Mouse (Mus musculus) MEL (cell line): ENCODE results near the gene Cyp2g1. TPM values are rescaled to one million over a fixed set of nuclear protein-coding genes. Genes with fewer than 3 reads are reported as not detected.
"Not testable (repeated sequence)": the region's sequence is repeated elsewhere in the genome, so short reads cannot be mapped to it uniquely, and the experiment has no call there.

Source experiments
- DNase-seq: peaks from one replicate; pipeline ENCODE4 v3.0.0; 2011; ENCODE audit warnings: low read depth, low spot score
- H3K27ac ChIP-seq: 2 replicates; pipeline ENCODE4 v1.5.1; 2012; ENCODE audit warnings: low read depth, mild to moderate bottlenecking, control low read depth, low read length, moderate library complexity; ENCODE audit not compliant: control insufficient read depth
- H3K27me3 ChIP-seq, 2 experiments: fragments of 150-350 bp in 1 of 2; sonication (generic) in 1 of 2; 2 replicates each; pipeline ENCODE4 v1.6.1; 2012; ENCODE audit warnings: low read length in 2 of 2, mild to moderate bottlenecking in 2 of 2, improper control_type of control experiment in 1 of 2, moderate library complexity in 1 of 2; ENCODE audit not compliant: insufficient read depth in 2 of 2, control insufficient read depth in 1 of 2
- H3K36me3 ChIP-seq, 2 experiments: 2 replicates each; pipeline ENCODE4 v1.6.1; 2012 to 2014; ENCODE audit warnings: low read length in 2 of 2, improper control_type of control experiment in 1 of 2, inconsistent platforms in 1 of 2, mild to moderate bottlenecking in 1 of 2; ENCODE audit not compliant: insufficient read depth in 2 of 2, control insufficient read depth in 1 of 2
- H3K4me1 ChIP-seq, 2 experiments: fragments of 150-350 bp in 1 of 2; sonication (generic) in 1 of 2; 2 replicates each; pipeline ENCODE4 v1.6.1; 2012; ENCODE audit warnings: low read length in 2 of 2, improper control_type of control experiment in 1 of 2, mild to moderate bottlenecking in 1 of 2; ENCODE audit not compliant: insufficient read depth in 2 of 2, control insufficient read depth in 1 of 2
- H3K4me3 ChIP-seq, 2 experiments: fragments of 150-350 bp in 1 of 2; sonication (generic) in 1 of 2; 2 replicates each; pipeline ENCODE4 v1.5.1; 2012; ENCODE audit warnings: low read depth in 2 of 2, low read length in 2 of 2, mild to moderate bottlenecking in 2 of 2, moderate library complexity in 2 of 2, control low read depth in 1 of 2, improper control_type of control experiment in 1 of 2; ENCODE audit not compliant: control insufficient read depth in 1 of 2, insufficient read depth in 1 of 2
- H3K79me2 ChIP-seq: 2 replicates; pipeline ENCODE4 v1.6.1; 2012; ENCODE audit warnings: mild to moderate bottlenecking, low read length, moderate library complexity; ENCODE audit not compliant: control insufficient read depth, poor library complexity, insufficient read depth
- H3K9ac ChIP-seq: 2 replicates; pipeline ENCODE4 v1.6.1; 2012; ENCODE audit warnings: low read depth, mild to moderate bottlenecking, control low read depth, low read length, moderate library complexity; ENCODE audit not compliant: control insufficient read depth, poor library complexity, severe bottlenecking
- H3K9me3 ChIP-seq: fragments of 150-350 bp; sonication (generic); replicated peaks from 2 replicates; pipeline ENCODE4 v1.6.1; 2012; ENCODE audit warnings: mild to moderate bottlenecking, low read length, improper control_type of control experiment, moderate library complexity; ENCODE audit not compliant: insufficient read depth
- CHD1 ChIP-seq: IDR thresholded peaks from 2 replicates; pipeline ENCODE4 v1.6.1; 2012; ENCODE audit warnings: low read depth, mild to moderate bottlenecking, inconsistent platforms, low read length, improper control_type of control experiment
- CHD2 ChIP-seq: IDR thresholded peaks from 2 replicates; pipeline ENCODE4 v1.6.1; 2011; ENCODE audit warnings: low read length, improper control_type of control experiment
- EP300 ChIP-seq, 2 experiments: IDR thresholded peaks; 2 replicates each; pipeline ENCODE4 v1.6.1; 2011; ENCODE audit warnings: improper control_type of control experiment in 2 of 2, low read length in 2 of 2, low read depth in 1 of 2, mild to moderate bottlenecking in 1 of 2
- ETS1 ChIP-seq: IDR thresholded peaks from 2 replicates; pipeline ENCODE4 v1.6.1; 2012; ENCODE audit warnings: low read depth, mild to moderate bottlenecking, inconsistent platforms, low read length, improper control_type of control experiment, moderate library complexity
- MAFK ChIP-seq: IDR thresholded peaks from 2 replicates; pipeline ENCODE4 v1.6.1; 2011; ENCODE audit warnings: low read depth, mild to moderate bottlenecking, low read length, improper control_type of control experiment, borderline replicate concordance
- MAX ChIP-seq: IDR thresholded peaks from 2 replicates; pipeline ENCODE4 v1.6.1; 2011; ENCODE audit warnings: low read length, improper control_type of control experiment
- MAZ ChIP-seq: IDR thresholded peaks from 2 replicates; pipeline ENCODE4 v1.6.1; 2012; ENCODE audit warnings: low read depth, mild to moderate bottlenecking, inconsistent platforms, low read length, improper control_type of control experiment
- MEF2A ChIP-seq: IDR thresholded peaks from 2 replicates; pipeline ENCODE4 v1.6.1; 2014; ENCODE audit warnings: low read depth, mild to moderate bottlenecking, inconsistent platforms, low read length, improper control_type of control experiment; ENCODE audit not compliant: poor library complexity, insufficient replicate concordance, severe bottlenecking; ENCODE audit errors: extremely low read depth
- NELFE ChIP-seq: IDR thresholded peaks from 2 replicates; pipeline ENCODE4 v1.6.1; 2011; ENCODE audit warnings: low read depth, low read length, improper control_type of control experiment
- POLR2AphosphoS2 ChIP-seq: IDR thresholded peaks from 2 replicates; pipeline ENCODE4 v1.6.1; 2011; ENCODE audit warnings: low read length, improper control_type of control experiment
- RAD21 ChIP-seq: IDR thresholded peaks from 2 replicates; pipeline ENCODE4 v1.6.1; 2011; ENCODE audit warnings: mild to moderate bottlenecking, low read depth, low read length, improper control_type of control experiment
- RCOR1 ChIP-seq: IDR thresholded peaks from 2 replicates; pipeline ENCODE4 v1.6.1; 2012; ENCODE audit warnings: low read depth, mild to moderate bottlenecking, inconsistent platforms, low read length, improper control_type of control experiment
- TAL1 ChIP-seq: IDR thresholded peaks from 2 replicates; pipeline ENCODE4 v1.6.1; 2012; ENCODE audit warnings: mild to moderate bottlenecking, inconsistent platforms, low read length, moderate library complexity, mixed read lengths
- USF2 ChIP-seq, 2 experiments: IDR thresholded peaks; 2 replicates each; pipeline ENCODE4 v1.6.1; 2011 to 2012; ENCODE audit warnings: improper control_type of control experiment in 2 of 2, low read length in 2 of 2, borderline replicate concordance in 1 of 2, inconsistent platforms in 1 of 2, low read depth in 1 of 2, mild to moderate bottlenecking in 1 of 2; ENCODE audit not compliant: insufficient read depth in 1 of 2
- ZC3H11A ChIP-seq: IDR thresholded peaks from 2 replicates; pipeline ENCODE4 v1.6.1; 2012; ENCODE audit warnings: low read depth, mild to moderate bottlenecking, inconsistent platforms, low read length, improper control_type of control experiment
- ZNF384 ChIP-seq: IDR thresholded peaks from 2 replicates; pipeline ENCODE4 v1.6.1; 2012; ENCODE audit warnings: low read depth, mild to moderate bottlenecking, inconsistent platforms, low read length, improper control_type of control experiment
- polyA plus RNA-seq, 2 experiments: library from polyadenylated mRNA; stranded (reverse) in 1 of 2; unstranded in 1 of 2; fragments of >175 nt in 1 of 2; fragments of >200 nt in 1 of 2; gene quantifications; 2 replicates each; pipeline versions ENCODE4 v1.2.1 to v1.2.4; 2012; ENCODE audit warnings: low replicate concordance in 2 of 2, low read depth in 1 of 2; ENCODE audit not compliant: insufficient read length in 2 of 2, insufficient read depth in 1 of 2, missing spikeins in 1 of 2
- total RNA-seq: library from RNA; depleted of rRNA; stranded (reverse); fragments of 300-350 nt; gene quantifications from 2 replicates; pipeline ENCODE4 v1.2.3, GENCODE M21; 2012

Cyp2g1 gene
- total and polyA plus RNA-seq, 3 experiments, result not detected

DNA sequence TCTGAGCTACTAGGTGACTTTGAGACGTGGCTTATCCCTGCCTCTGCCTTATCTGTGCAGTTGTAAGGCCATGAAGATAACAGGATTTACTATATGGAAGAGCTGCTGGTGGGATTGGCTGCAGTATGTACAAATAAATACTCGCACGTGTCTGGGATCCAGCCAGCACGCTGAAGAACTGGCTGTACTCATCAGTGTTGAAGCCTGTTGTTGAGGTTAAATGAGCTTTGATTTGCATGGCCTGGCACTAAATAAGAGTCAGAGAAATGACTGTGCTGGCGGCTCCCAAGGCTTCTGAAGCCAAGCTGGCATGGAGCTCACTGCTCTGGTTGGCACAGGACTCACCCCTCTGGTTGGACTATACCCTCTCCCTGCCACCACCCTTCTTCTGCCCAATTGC is 25.5 kb upstream of the Cyp2g1 start:
- no peaks in the 10 kb centered on the region for H3K36me3 ChIP-seq
- H3K4me1 ChIP-seq, result no peaks in the 10 kb centered on the region
- TF ChIP-seq POLR2AphosphoS2, result no peak
- TF ChIP-seq RAD21, result no peak
- TF ChIP-seq MAZ, result no peak
- TF ChIP-seq RCOR1, result no peak
- no peak for TF ChIP-seq ZC3H11A
- no peak for TF ChIP-seq CHD1
- TF ChIP-seq TAL1, result no peak
- no peak for TF ChIP-seq CHD2
- no peak for TF ChIP-seq USF2 (IDR thresholded peaks at IDR 0.05; ENCODE audit: borderline replicate concordance in 1 of 2, insufficient read depth in 1 of 2, low read depth in 1 of 2, low read length in 2 of 2)
- TF ChIP-seq MAFK, result no peak
- TF ChIP-seq ETS1, result no peak
- TF ChIP-seq MAX, result no peak
- no peak for TF ChIP-seq NELFE
- TF ChIP-seq, all 39 proteins: peak for 0

DNA sequence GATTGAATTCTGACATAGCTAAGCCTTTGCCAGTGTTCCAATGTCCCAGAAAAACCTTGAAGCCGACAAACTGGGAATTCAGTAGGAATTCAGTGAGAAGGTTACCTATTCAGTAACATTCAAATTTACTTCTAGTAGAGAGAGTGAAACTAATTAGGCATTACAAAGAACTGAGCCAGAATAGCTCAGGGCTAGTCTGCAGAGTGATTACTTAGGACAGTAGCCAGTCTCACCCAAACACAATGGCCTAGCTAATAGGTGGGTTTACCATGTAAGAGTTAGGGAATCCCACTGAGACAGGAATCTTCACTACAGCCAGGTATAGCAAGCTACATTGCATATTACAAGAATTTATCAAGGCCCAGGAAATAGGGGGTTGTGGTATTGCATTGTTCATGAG is 22.7 kb upstream of the Cyp2g1 start:
- not testable (repeated sequence) for H3K9me3 ChIP-seq, H3K36me3 ChIP-seq, H3K27ac ChIP-seq, H3K9ac ChIP-seq, H3K4me3 ChIP-seq, DNase-seq, H3K4me1 ChIP-seq, H3K27me3 ChIP-seq, H3K79me2 ChIP-seq

More for the DNA sequence above, 25.5 kb upstream of the Cyp2g1 start:
- Histone ChIP-seq H3K27ac (no peak overlapping the region), H3K9me3 (no peaks in the 10 kb centered on the region), H3K27me3 (no peaks in the 10 kb centered on the region), H3K9ac (no peak overlapping the region), H3K4me3 (no peak overlapping the region), H3K79me2 (no peaks in the 10 kb centered on the region)
- DNase-seq, result no peak

DNA sequence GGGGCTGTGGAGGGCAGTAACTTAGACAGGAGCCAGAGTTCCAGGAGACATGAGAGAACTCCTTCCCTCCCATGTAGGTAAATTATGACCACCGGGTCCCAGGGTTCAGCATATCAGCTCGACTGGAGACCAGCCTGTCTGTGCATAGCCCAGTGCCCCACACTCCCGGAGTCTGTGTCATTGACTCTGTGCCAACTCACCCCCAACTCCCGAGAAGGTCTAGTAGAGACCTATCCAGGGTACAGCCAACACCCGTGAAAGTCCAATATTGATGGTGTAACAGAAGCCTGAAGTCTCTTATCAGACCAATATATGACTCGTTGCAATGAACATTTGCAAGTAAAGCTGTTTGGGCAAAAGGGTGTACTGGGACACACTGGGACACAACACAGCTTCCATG is 18.7 kb upstream of the Cyp2g1 start:
- Histone ChIP-seq H3K27me3 (no peaks in the 10 kb centered on the region), H3K4me1 (no peaks in the 10 kb centered on the region), H3K9ac (no peak overlapping the region), H3K79me2 (no peaks in the 10 kb centered on the region), H3K36me3 (no peaks in the 10 kb centered on the region), H3K27ac (no peak overlapping the region), H3K4me3 (no peak overlapping the region), H3K9me3 (no peaks in the 10 kb centered on the region)
- TF ChIP-seq EP300 (IDR thresholded peaks at IDR 0.05; ENCODE audit: low read depth in 1 of 2, low read length in 2 of 2), result no peak
- TF ChIP-seq ZNF384, result no peak
- TF ChIP-seq CHD1, result no peak
- TF ChIP-seq USF2 (IDR thresholded peaks at IDR 0.05; ENCODE audit: borderline replicate concordance in 1 of 2, insufficient read depth in 1 of 2, low read depth in 1 of 2, low read length in 2 of 2), result no peak
- TF ChIP-seq MEF2A, result no peak
- no peak for TF ChIP-seq CHD2
- DNase-seq, result no peak
